Mouse (Mus musculus): ENCODE data around the gene Adam12. TPM values are rescaled to one million over a fixed set of nuclear protein-coding genes. Genes with fewer than 3 reads are reported as not detected.

The Adam12 gene
- total RNA-seq, 2 experiments from 2014 or later = not detected

GRCm38 (mm10) chr7:134227101-134227500 is 4.8 kb downstream of the Adam12 start:
- no peak for ATAC-seq (replicated peaks; ENCODE audit: poor library complexity, severe bottlenecking)

- ATAC-seq (replicated peaks; ENCODE audit: poor library complexity, severe bottlenecking) = no peak
Observed at GRCm38 (mm10) chr7:134226231-134226630, 5.7 kb downstream of the Adam12 start.

GRCm38 (mm10) chr7:134224741-134225612 is 7.0 kb downstream of the Adam12 start:
- ATAC-seq (replicated peaks; ENCODE audit: poor library complexity, severe bottlenecking) = peak; percentile 36; the same call in 1 of the 2 replicates

GRCm38 (mm10) chr7:134224421-134224740 is 7.6 kb downstream of the Adam12 start:
- no peak for ATAC-seq (replicated peaks; ENCODE audit: poor library complexity, severe bottlenecking)

- peak; percentile 56; the same call in 1 of the 2 replicates for ATAC-seq (replicated peaks; ENCODE audit: poor library complexity, severe bottlenecking)
Observed at GRCm38 (mm10) chr7:134223444-134224161, 8.3 kb downstream of the Adam12 start.

GRCm38 (mm10) chr7:134207956-134208355 is 24.0 kb downstream of the Adam12 start:
- no peak for ATAC-seq (replicated peaks; ENCODE audit: poor library complexity, severe bottlenecking)

GRCm38 (mm10) chr7:134193089-134193488 is 38.9 kb downstream of the Adam12 start:
- no peak for ATAC-seq (replicated peaks; ENCODE audit: poor library complexity, severe bottlenecking)

GRCm38 (mm10) chr7:134190101-134190500 is 41.8 kb downstream of the Adam12 start:
- ATAC-seq (replicated peaks; ENCODE audit: poor library complexity, severe bottlenecking) = no peak

GRCm38 (mm10) chr7:134188565-134188964 is 43.4 kb downstream of the Adam12 start:
- no peak for ATAC-seq (replicated peaks; ENCODE audit: poor library complexity, severe bottlenecking)

GRCm38 (mm10) chr7:134187946-134188345 is 44.0 kb downstream of the Adam12 start:
- ATAC-seq (replicated peaks; ENCODE audit: poor library complexity, severe bottlenecking) = no peak

GRCm38 (mm10) chr7:134186497-134186896 is 45.4 kb downstream of the Adam12 start:
- ATAC-seq (replicated peaks; ENCODE audit: poor library complexity, severe bottlenecking) = no peak

- no peak for ATAC-seq (replicated peaks; ENCODE audit: poor library complexity, severe bottlenecking)
Observed at GRCm38 (mm10) chr7:134185751-134186150, 46.2 kb downstream of the Adam12 start.

- no peak for ATAC-seq (replicated peaks; ENCODE audit: poor library complexity, severe bottlenecking)
Observed at GRCm38 (mm10) chr7:134181717-134182116, 50.2 kb downstream of the Adam12 start.

GRCm38 (mm10) chr7:134181056-134181455 is 50.9 kb downstream of the Adam12 start:
- no peak for ATAC-seq (replicated peaks; ENCODE audit: poor library complexity, severe bottlenecking)

GRCm38 (mm10) chr7:134177051-134177450 is 54.9 kb downstream of the Adam12 start:
- peak; percentile 87 for ATAC-seq (replicated peaks; ENCODE audit: poor library complexity, severe bottlenecking)

- ATAC-seq (replicated peaks; ENCODE audit: poor library complexity, severe bottlenecking) = no peak
Observed at GRCm38 (mm10) chr7:134175201-134175600, 56.7 kb downstream of the Adam12 start.

GRCm38 (mm10) chr7:134173442-134174090 is 58.4 kb downstream of the Adam12 start:
- ATAC-seq (replicated peaks; ENCODE audit: poor library complexity, severe bottlenecking) = no peak

GRCm38 (mm10) chr7:134170180-134170910 is 61.6 kb downstream of the Adam12 start:
- peak; percentile 69 for ATAC-seq (replicated peaks; ENCODE audit: poor library complexity, severe bottlenecking)

- no peak for ATAC-seq (replicated peaks; ENCODE audit: poor library complexity, severe bottlenecking)
Observed at GRCm38 (mm10) chr7:134169780-134170179, 62.2 kb downstream of the Adam12 start.

- no peak for ATAC-seq (replicated peaks; ENCODE audit: poor library complexity, severe bottlenecking)
Observed at GRCm38 (mm10) chr7:134167586-134167985, 64.4 kb downstream of the Adam12 start.

Data from granulocyte monocyte progenitor cell, adult 5-6 weeks (primary cell).